Mouse (Mus musculus) intestine, embryonic 15.5 days (tissue): ENCODE data around the gene Hmcn2. TPM values are rescaled to one million over a fixed set of nuclear protein-coding genes. Genes with fewer than 3 reads are reported as not detected.

Experiments
- ATAC-seq: fragments of 200-750 bp; cut with Nextera tagmentation; 2 replicates; pipeline ENCODE4 v1.8.0; 2017; ENCODE audit warnings: moderate TSS enrichment, moderate library complexity
- H3K27ac ChIP-seq: fragments of 300-500 bp; sonication (generic); 2 replicates; pipeline ENCODE4 v1.5.1; 2015; ENCODE audit warnings: mild to moderate bottlenecking, inconsistent platforms
- H3K27me3 ChIP-seq: fragments of 300-500 bp; sonication (generic); replicated peaks from 2 replicates; pipeline ENCODE4 v1.6.1; 2015; ENCODE audit warnings: inconsistent platforms
- H3K36me3 ChIP-seq: fragments of 300-500 bp; sonication (generic); 2 replicates; pipeline ENCODE4 v1.6.1; 2015; ENCODE audit warnings: inconsistent platforms
- H3K4me1 ChIP-seq: fragments of 300-500 bp; sonication (generic); replicated peaks from 2 replicates; pipeline ENCODE4 v1.6.1; 2015; ENCODE audit warnings: inconsistent platforms
- H3K4me2 ChIP-seq: fragments of 300-500 bp; sonication (generic); replicated peaks from 2 replicates; pipeline ENCODE4 v1.6.1; 2015; ENCODE audit warnings: mild to moderate bottlenecking, inconsistent platforms
- H3K4me3 ChIP-seq: fragments of 300-500 bp; sonication (generic); replicated peaks from 2 replicates; pipeline ENCODE4 v1.5.1; 2015; ENCODE audit warnings: inconsistent platforms
- H3K9ac ChIP-seq: fragments of 300-500 bp; sonication (generic); 2 replicates; pipeline ENCODE4 v1.6.1; 2015; ENCODE audit warnings: inconsistent platforms
- H3K9me3 ChIP-seq: fragments of 300-500 bp; sonication (generic); 2 replicates; pipeline ENCODE4 v1.6.1; 2016; ENCODE audit warnings: inconsistent platforms
- WGBS: fragments of 180-500 bp; shearing (Covaris S2); methylation state at CpG from one replicate; pipeline ENCODE4 v1.1.7; 2015; 5-methylcytosine and 5-hydroxymethylcytosine counted together
- polyA plus RNA-seq: library from polyadenylated mRNA; unstranded; fragments of >200 nt; fragmentation: Nextera tagmentation; extraction: Ambion mirVana; gene quantifications from 2 replicates; pipeline ENCODE4 v1.2.1, GENCODE M21; 2015

Gene Hmcn2
- polyA plus RNA-seq, 1 experiment from 2014 or later = 3.3 TPM

DNA sequence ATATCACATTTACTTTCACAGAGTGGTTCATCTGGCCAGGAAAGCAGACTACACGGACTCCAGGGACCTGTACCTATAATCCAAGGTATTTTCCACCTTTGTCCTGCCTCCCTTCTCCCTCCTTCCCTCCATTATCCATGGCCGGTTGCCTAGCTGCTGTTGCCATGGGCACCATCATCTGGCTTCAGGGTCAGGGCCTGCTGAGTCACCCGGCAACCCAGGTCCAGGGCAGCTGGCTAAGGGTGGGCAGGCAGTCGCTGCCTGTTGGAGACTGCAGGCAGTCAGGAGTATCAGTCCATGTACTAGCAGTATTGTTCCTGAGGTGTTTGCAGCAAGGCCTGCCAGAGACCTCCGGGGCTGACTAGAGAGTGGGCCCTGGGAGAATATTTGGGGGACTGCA is 160.5 kb downstream of the Hmcn2 start:
- 66% methylated on average over 5 of the region's 5 CpGs for WGBS
- ATAC-seq = no peak
- Histone ChIP-seq H3K4me1 (peaks cover 25% of the 10 kb centered on the region), H3K27me3 (peaks cover 9% of the 10 kb centered on the region; the same call in 1 of the 2 replicates), H3K9ac (no peak overlapping the region), H3K9me3 (no peaks in the 10 kb centered on the region), H3K4me2 (no peak overlapping the region), H3K36me3 (no peaks in the 10 kb centered on the region), H3K27ac (no peak overlapping the region), H3K4me3 (no peak overlapping the region)

- Histone ChIP-seq H3K9ac (no peak overlapping the region), H3K36me3 (no peaks in the 10 kb centered on the region)
These were observed 162.0 kb downstream of the Hmcn2 start for GRCm38 (mm10) chr2:31476107-31476820.

GRCm38 (mm10) chr2:31477234-31478161 is 163.3 kb downstream of the Hmcn2 start:
- no peak for ATAC-seq
- H3K9me3 ChIP-seq = no peaks in the 10 kb centered on the region
- H3K4me3 ChIP-seq = no peak overlapping the region
- H3K9ac ChIP-seq = no peak overlapping the region
- H3K36me3 ChIP-seq = no peaks in the 10 kb centered on the region
- H3K4me1 ChIP-seq = 0 out of 2 replicates have a peak, but pooled peaks cover 3% of the 10 kb centered on the region
- no peak overlapping the region for H3K4me2 ChIP-seq
- 76% methylated on average over 12 of the region's 12 CpGs for WGBS
- no peak overlapping the region for H3K27ac ChIP-seq
- H3K27me3 ChIP-seq = no peaks in the 10 kb centered on the region

More at GRCm38 (mm10) chr2:31476107-31476820, 162.0 kb downstream of the Hmcn2 start:
- Histone ChIP-seq H3K27me3 (peaks cover 4% of the 10 kb centered on the region; the same call in 1 of the 2 replicates), H3K4me2 (no peak overlapping the region), H3K4me1 (peaks cover 12% of the 10 kb centered on the region), H3K9me3 (no peaks in the 10 kb centered on the region), H3K27ac (no peak overlapping the region), H3K4me3 (no peak overlapping the region)
- ATAC-seq = no peak
- WGBS = 57% methylated on average over 10 of the region's 10 CpGs

DNA sequence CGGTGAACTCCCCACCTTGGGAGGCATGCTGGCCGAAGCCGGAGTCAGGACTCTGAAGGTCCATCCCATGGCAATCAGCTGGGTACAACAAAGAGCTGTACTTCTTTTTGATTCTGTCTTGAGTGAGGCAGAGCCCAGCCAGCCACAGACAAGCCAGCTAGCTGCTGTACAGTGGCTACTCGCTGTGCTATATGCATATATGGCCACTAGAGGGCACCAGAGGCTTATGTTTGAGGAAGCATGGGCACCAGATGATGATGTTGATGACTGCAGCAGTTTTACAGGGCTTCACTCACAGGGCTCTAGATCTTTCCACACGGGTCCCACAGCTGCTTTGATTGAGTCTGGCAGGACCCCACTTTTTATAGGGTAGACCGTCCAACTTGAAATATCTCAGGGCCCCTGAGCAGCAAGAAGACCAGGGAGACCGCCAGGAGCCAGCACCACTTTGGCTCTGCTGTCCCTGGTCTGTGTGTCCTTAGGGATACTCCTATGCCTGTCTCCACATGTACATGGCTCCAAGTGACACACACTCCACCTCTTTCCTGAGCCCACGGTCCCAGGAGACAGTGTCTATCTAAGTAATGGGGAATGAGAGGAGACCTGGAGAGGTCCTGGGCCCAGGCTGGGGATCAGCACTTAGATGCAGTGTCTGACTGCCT is 168.8 kb downstream of the Hmcn2 start:
- H3K36me3 ChIP-seq = no peaks in the 10 kb centered on the region
- H3K4me3 ChIP-seq = no peak overlapping the region
- H3K9me3 ChIP-seq = no peaks in the 10 kb centered on the region
- H3K4me2 ChIP-seq = no peak overlapping the region
- no peaks in the 10 kb centered on the region for H3K4me1 ChIP-seq
- no peak overlapping the region for H3K27ac ChIP-seq
- H3K9ac ChIP-seq = no peak overlapping the region
- peak; percentile 78 for ATAC-seq
- WGBS = 33% methylated on average over 8 of the region's 8 CpGs
- no peaks in the 10 kb centered on the region for H3K27me3 ChIP-seq

DNA sequence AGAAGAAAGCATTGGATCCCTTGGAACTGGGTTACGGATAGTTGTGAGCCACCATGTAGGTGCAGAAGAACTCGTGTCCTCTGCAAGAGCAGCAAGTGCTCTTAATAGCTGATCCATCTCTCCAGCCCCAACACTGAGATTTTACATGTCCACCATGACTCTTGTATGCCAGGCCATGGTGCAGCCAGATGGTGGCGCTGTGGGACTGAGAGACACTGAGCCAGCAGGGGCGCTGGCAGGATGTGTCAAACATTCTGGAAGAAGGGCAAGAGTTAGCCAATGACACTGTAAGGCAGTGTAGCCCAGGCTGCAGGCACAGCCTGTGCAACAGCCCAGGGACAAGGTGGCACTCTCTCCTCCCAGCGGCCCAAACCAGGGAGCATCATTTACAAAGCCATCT is 170.0 kb downstream of the Hmcn2 start:
- ATAC-seq = no peak; the same call in 1 of the 2 replicates

DNA sequence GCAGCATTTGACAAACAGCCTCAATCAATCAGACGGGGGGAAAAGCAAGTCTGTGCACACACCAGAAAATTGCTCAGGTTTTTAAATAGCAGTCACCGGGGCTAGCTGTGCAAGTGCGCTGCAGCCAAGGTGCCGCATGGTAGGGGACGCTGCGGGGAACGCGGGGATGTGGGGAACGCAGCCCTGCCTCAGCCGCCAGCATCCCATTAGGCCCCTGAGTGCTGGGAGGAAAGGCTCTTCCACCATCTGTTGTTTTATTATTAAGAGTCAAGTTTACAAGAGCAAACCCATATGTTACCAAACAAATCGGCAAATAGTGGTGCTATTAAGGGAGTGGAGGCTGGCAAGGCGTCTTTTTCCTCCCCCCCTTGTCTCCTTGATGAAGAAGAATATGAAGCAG is 175.0 kb downstream of the Hmcn2 start:
- no peak for ATAC-seq
- H3K27me3 ChIP-seq = no peaks in the 10 kb centered on the region
- no peaks in the 10 kb centered on the region for H3K36me3 ChIP-seq

More for the DNA sequence above, 170.0 kb downstream of the Hmcn2 start:
- Histone ChIP-seq H3K4me1 (no peaks in the 10 kb centered on the region), H3K36me3 (no peaks in the 10 kb centered on the region), H3K9me3 (no peaks in the 10 kb centered on the region), H3K27ac (no peak overlapping the region), H3K27me3 (no peaks in the 10 kb centered on the region), H3K9ac (no peak overlapping the region), H3K4me2 (no peak overlapping the region), H3K4me3 (no peak overlapping the region)
- WGBS = 32% methylated on average over 5 of the region's 5 CpGs

GRCm38 (mm10) chr2:31490556-31490955 is 176.3 kb downstream of the Hmcn2 start:
- no peaks in the 10 kb centered on the region for H3K9me3 ChIP-seq
- H3K9ac ChIP-seq = no peak overlapping the region
- H3K27me3 ChIP-seq = no peaks in the 10 kb centered on the region
- 80% methylated on average over 2 of the region's 2 CpGs for WGBS
- H3K27ac ChIP-seq = no peak overlapping the region
- no peaks in the 10 kb centered on the region for H3K36me3 ChIP-seq
- H3K4me2 ChIP-seq = no peak overlapping the region
- no peak overlapping the region for H3K4me3 ChIP-seq
- H3K4me1 ChIP-seq = no peaks in the 10 kb centered on the region
- ATAC-seq = no peak

More for the DNA sequence above, 175.0 kb downstream of the Hmcn2 start:
- Histone ChIP-seq H3K9ac (no peak overlapping the region), H3K9me3 (no peaks in the 10 kb centered on the region), H3K4me2 (no peak overlapping the region), H3K4me1 (no peaks in the 10 kb centered on the region), H3K27ac (no peak overlapping the region), H3K4me3 (no peak overlapping the region)
- WGBS = 45% methylated on average over 12 of the region's 12 CpGs

- no peak overlapping the region for H3K4me3 ChIP-seq
- H3K27ac ChIP-seq = no peak overlapping the region
- no peak overlapping the region for H3K4me2 ChIP-seq
- H3K4me1 ChIP-seq = no peaks in the 10 kb centered on the region
- no peaks in the 10 kb centered on the region for H3K27me3 ChIP-seq
- H3K9me3 ChIP-seq = no peaks in the 10 kb centered on the region
- H3K36me3 ChIP-seq = no peaks in the 10 kb centered on the region
- H3K9ac ChIP-seq = no peak overlapping the region
- ATAC-seq = no peak
- 92% methylated on average over 8 of the region's 8 CpGs for WGBS
These were observed 178.1 kb downstream of the Hmcn2 start for GRCm38 (mm10) chr2:31492308-31492707.

- Histone ChIP-seq H3K4me2 (no peak overlapping the region), H3K27ac (no peak overlapping the region), H3K36me3 (no peaks in the 10 kb centered on the region), H3K4me3 (no peak overlapping the region), H3K4me1 (no peaks in the 10 kb centered on the region), H3K9me3 (no peaks in the 10 kb centered on the region), H3K9ac (no peak overlapping the region), H3K27me3 (no peaks in the 10 kb centered on the region)
- WGBS = 72% methylated on average over 11 of the region's 11 CpGs
- no peak for ATAC-seq
These were observed 179.0 kb downstream of the Hmcn2 start for GRCm38 (mm10) chr2:31493243-31493642.

GRCm38 (mm10) chr2:31494315-31494714 is 180.1 kb downstream of the Hmcn2 start:
- no peaks in the 10 kb centered on the region for H3K36me3 ChIP-seq

DNA sequence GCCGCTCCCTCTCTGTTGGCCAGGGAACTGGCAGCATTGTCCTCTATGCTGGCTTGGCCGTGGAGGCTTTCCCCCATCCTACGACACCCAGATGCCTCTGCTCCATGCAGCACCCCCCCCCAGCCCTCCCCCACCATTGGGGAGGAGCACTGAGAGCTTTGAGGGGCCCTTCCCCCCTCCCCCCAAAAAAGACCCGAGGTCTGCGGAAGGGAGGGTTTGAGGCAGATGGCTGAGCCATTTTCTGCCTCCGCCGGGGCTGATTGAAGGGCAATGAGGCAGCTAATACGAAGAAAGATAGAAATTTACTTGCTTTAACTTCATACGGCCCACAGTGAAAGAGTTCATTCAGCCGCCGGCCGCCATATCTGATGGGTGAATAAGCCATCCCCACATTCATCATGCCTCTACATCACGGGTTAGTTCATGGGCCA is 180.8 kb downstream of the Hmcn2 start:
- Histone ChIP-seq H3K4me2 (no peak overlapping the region), H3K9me3 (no peaks in the 10 kb centered on the region), H3K27ac (no peak overlapping the region), H3K27me3 (no peaks in the 10 kb centered on the region), H3K36me3 (no peaks in the 10 kb centered on the region), H3K4me1 (no peaks in the 10 kb centered on the region), H3K4me3 (no peak overlapping the region), H3K9ac (no peak overlapping the region)
- ATAC-seq = no peak
- 75% methylated on average over 13 of the region's 13 CpGs for WGBS

More at GRCm38 (mm10) chr2:31494315-31494714, 180.1 kb downstream of the Hmcn2 start:
- Histone ChIP-seq H3K27me3 (no peaks in the 10 kb centered on the region), H3K9ac (no peak overlapping the region), H3K4me1 (no peaks in the 10 kb centered on the region), H3K4me3 (no peak overlapping the region), H3K4me2 (no peak overlapping the region), H3K27ac (no peak overlapping the region), H3K9me3 (no peaks in the 10 kb centered on the region)
- WGBS = 79% methylated on average over 5 of the region's 5 CpGs
- ATAC-seq = no peak

DNA sequence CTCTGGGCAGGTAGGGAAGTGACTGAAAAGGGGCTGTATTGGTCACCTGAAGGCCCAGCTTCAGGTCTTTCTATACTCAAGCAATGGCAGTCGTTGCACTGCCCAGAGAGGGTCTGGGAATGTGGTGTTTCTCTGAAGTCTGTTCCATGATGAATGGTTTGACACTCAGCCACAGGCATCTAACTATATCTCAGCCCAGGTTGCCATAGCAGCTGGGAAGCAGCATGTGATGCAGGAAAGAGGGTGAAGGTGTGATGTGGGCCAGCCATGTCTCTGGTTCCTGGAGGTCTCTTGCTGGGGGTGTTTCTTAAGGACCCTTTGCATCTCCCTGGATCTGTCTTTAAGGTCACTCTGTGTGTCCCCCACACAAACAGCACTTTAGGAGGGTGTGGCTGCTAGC is 181.9 kb downstream of the Hmcn2 start:
- H3K4me3 ChIP-seq = no peak overlapping the region
- H3K9me3 ChIP-seq = no peaks in the 10 kb centered on the region
- WGBS = 26% methylated on average over 1 of the region's 1 CpGs
- no peaks in the 10 kb centered on the region for H3K4me1 ChIP-seq
- no peaks in the 10 kb centered on the region for H3K36me3 ChIP-seq
- H3K27ac ChIP-seq = no peak overlapping the region
- H3K27me3 ChIP-seq = no peaks in the 10 kb centered on the region
- H3K9ac ChIP-seq = no peak overlapping the region
- ATAC-seq = no peak
- no peak overlapping the region for H3K4me2 ChIP-seq
